Mouse (Mus musculus): ENCODE data around the gene Lrch4. TPM values are rescaled to one million over a fixed set of nuclear protein-coding genes. Genes with fewer than 3 reads are reported as not detected.

Lrch4 gene
- polyA plus RNA-seq, 1 experiment = 131 TPM

- Histone ChIP-seq H3K4me1 (ENCODE audit: control insufficient read depth, insufficient read depth, low read length) (no peaks in the 10 kb centered on the region), H3K27me3 (ENCODE audit: control insufficient read depth, insufficient read depth, low read length) (no peaks in the 10 kb centered on the region), H3K27ac (ENCODE audit: control insufficient read depth, insufficient read depth, low read depth, low read length) (no peak overlapping the region), H3K36me3 (ENCODE audit: control insufficient read depth, insufficient read depth, low read length) (no peaks in the 10 kb centered on the region), H3K4me3 (ENCODE audit: control insufficient read depth, low read depth, low read length) (no peak overlapping the region)
- TF ChIP-seq CTCF (IDR thresholded peaks at IDR 0.05; ENCODE audit: control insufficient read depth, insufficient read depth, insufficient replicate concordance, low read depth, low read length) = no peak
- no peak for TF ChIP-seq POLR2A (IDR thresholded peaks at IDR 0.05; ENCODE audit: control insufficient read depth, low read depth, low read length)
Observed at GRCm38 (mm10) chr5:137689974-137690373, 61.1 kb downstream of the Lrch4 start.

- no peaks in the 10 kb centered on the region for H3K36me3 ChIP-seq (ENCODE audit: control insufficient read depth, insufficient read depth, low read length)
- H3K27ac ChIP-seq (ENCODE audit: control insufficient read depth, insufficient read depth, low read depth, low read length) = no peak overlapping the region
- no peaks in the 10 kb centered on the region for H3K4me1 ChIP-seq (ENCODE audit: control insufficient read depth, insufficient read depth, low read length)
- H3K4me3 ChIP-seq (ENCODE audit: control insufficient read depth, low read depth, low read length) = no peak overlapping the region
- H3K27me3 ChIP-seq (ENCODE audit: control insufficient read depth, insufficient read depth, low read length) = no peaks in the 10 kb centered on the region
- TF ChIP-seq POLR2A (IDR thresholded peaks at IDR 0.05; ENCODE audit: control insufficient read depth, low read depth, low read length) (no peak), CTCF (IDR thresholded peaks at IDR 0.05; ENCODE audit: control insufficient read depth, insufficient read depth, insufficient replicate concordance, low read depth, low read length) (no peak)
Observed at GRCm38 (mm10) chr5:137690531-137690930, 61.6 kb downstream of the Lrch4 start.

Other genes with a start within 250 kb of the Lrch4 start
- gene Zan, start 152.1 kb upstream of the Lrch4 start, polyA plus RNA-seq (2012; rRNA removed) = 10.2 and 11.5 TPM in 2 replicates
- 10.2 and 12.7 TPM in 2 replicates for gene Pop7, start 126.6 kb upstream of the Lrch4 start, polyA plus RNA-seq (2012; rRNA removed)
- gene Gigyf1, start 110.6 kb upstream of the Lrch4 start, polyA plus RNA-seq (2012; rRNA removed) = 11.5 and 12.0 TPM in 2 replicates
- gene Epo, start 95.9 kb upstream of the Lrch4 start, polyA plus RNA-seq (2012; rRNA removed) = not detected in 2 replicates
- 369 and 402 TPM in 2 replicates for gene Gnb2, start 95.6 kb upstream of the Lrch4 start, polyA plus RNA-seq (2012; rRNA removed)
- gene Actl6b, start 75.6 kb upstream of the Lrch4 start, polyA plus RNA-seq (2012; rRNA removed) = 0.25 TPM in 2 replicates
- gene Tfr2, start 59.3 kb upstream of the Lrch4 start, polyA plus RNA-seq (2012; rRNA removed) = 4.5 and 5.2 TPM in 2 replicates
- gene Mospd3, start 28.1 kb upstream of the Lrch4 start, polyA plus RNA-seq (2012; rRNA removed) = 43.0 and 45.2 TPM in 2 replicates
- gene Pcolce, start 15.3 kb upstream of the Lrch4 start, polyA plus RNA-seq (2012; rRNA removed) = 98.5 and 102 TPM in 2 replicates
- 175 and 181 TPM in 2 replicates for gene Fbxo24, start 119 bp upstream of the Lrch4 start, polyA plus RNA-seq (2012; rRNA removed)
- 15.0 and 15.6 TPM in 2 replicates for gene Gm20605, start 54 bp downstream of the Lrch4 start, polyA plus RNA-seq (2012; rRNA removed)
- gene Sap25, start 12.2 kb downstream of the Lrch4 start, polyA plus RNA-seq (2012; rRNA removed) = 37.9 and 42.4 TPM in 2 replicates
- 0.22 and 0.24 TPM in 2 replicates for gene Irs3, start 16.6 kb downstream of the Lrch4 start, polyA plus RNA-seq (2012; rRNA removed)
- 12.0 and 12.5 TPM in 2 replicates for gene Agfg2, start 55.6 kb downstream of the Lrch4 start, polyA plus RNA-seq (2012; rRNA removed)
- gene Nyap1, start 112.5 kb downstream of the Lrch4 start, polyA plus RNA-seq (2012; rRNA removed) = 0.97 and 0.98 TPM in 2 replicates
- 423 and 435 TPM in 2 replicates for gene Tsc22d4, start 116.6 kb downstream of the Lrch4 start, polyA plus RNA-seq (2012; rRNA removed)
- gene Ppp1r35, start 149.7 kb downstream of the Lrch4 start, polyA plus RNA-seq (2012; rRNA removed) = 48.3 and 60.4 TPM in 2 replicates
- 103 and 114 TPM in 2 replicates for gene Mepce, start 158.5 kb downstream of the Lrch4 start, polyA plus RNA-seq (2012; rRNA removed)
- gene Zcwpw1, start 158.7 kb downstream of the Lrch4 start, polyA plus RNA-seq (2012; rRNA removed) = 10.9 and 12.3 TPM in 2 replicates
- 2.5 and 4.4 TPM in 2 replicates for gene Pilra, start 207.2 kb downstream of the Lrch4 start, polyA plus RNA-seq (2012; rRNA removed)
- 0.89 TPM in 1 of 2 replicates, not detected in the other for gene Pilrb1, start 229.0 kb downstream of the Lrch4 start, polyA plus RNA-seq (2012; rRNA removed)
- not detected in 2 replicates for gene Pilrb2, start 242.7 kb downstream of the Lrch4 start, polyA plus RNA-seq (2012; rRNA removed)

Data from testis, adult 2 months (tissue).